Mouse (Mus musculus) CD4-positive, CD25-positive, alpha-beta regulatory T cell, adult 2 months (primary cell): ENCODE measurements around the gene Olfr1225.
"Not testable (repeated sequence)": the region's sequence is repeated elsewhere in the genome, so short reads cannot be mapped to it uniquely, and the experiment has no call there.

Source experiments
- DNase-seq: peaks from one replicate; pipeline ENCODE4 v3.0.0-alpha.2; 2012; ENCODE audit warnings: low read depth, low spot score

The Olfr1225 gene

DNA sequence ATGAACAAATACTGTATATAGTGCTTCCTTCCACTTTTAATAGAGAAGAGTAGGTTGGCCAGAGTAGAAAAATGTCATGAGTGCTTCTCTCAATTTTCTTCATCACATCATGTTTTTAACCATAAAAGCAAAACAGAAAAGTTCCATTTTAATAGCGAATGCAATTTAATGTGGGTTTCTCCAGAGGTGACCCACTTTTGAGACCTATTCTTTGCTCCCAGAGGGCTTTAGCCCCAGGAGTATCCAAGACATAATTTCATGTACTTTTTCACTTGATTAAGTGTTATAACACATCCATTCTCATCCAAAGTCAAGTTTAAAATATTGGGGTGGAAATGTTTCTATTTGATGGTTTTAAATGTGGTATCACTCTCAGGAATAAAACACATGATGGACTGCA is at the start of gene Olfr1225:
Olfr1225 (minus strand) TSS at position 101 of the 400 bp plus-strand sequence.
- DNase-seq, result no peak

DNA sequence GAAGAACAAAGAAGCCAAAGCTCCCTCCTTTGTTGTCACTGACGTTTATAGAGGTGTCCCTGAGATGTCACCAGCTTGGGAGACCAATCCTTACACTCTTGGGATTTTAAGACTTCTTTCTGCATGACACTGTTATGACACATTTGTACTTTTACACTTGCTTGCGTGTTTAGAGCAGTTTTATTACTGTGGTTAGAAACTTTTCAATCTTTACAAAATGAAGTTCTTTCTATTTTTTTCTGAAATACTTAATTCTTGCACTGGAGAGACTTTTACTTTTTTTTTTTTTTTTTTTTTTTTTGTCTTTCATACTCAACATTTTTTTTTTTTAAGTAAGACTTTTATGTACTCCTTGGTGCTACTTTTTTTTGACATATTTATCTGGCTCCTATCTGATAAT is 25.5 kb upstream of the Olfr1225 start, which contains the start of gene Olfr1226:
Olfr1226 (minus strand) TSS at position 101 of the 400 bp plus-strand sequence.
- no peak for DNase-seq

DNA sequence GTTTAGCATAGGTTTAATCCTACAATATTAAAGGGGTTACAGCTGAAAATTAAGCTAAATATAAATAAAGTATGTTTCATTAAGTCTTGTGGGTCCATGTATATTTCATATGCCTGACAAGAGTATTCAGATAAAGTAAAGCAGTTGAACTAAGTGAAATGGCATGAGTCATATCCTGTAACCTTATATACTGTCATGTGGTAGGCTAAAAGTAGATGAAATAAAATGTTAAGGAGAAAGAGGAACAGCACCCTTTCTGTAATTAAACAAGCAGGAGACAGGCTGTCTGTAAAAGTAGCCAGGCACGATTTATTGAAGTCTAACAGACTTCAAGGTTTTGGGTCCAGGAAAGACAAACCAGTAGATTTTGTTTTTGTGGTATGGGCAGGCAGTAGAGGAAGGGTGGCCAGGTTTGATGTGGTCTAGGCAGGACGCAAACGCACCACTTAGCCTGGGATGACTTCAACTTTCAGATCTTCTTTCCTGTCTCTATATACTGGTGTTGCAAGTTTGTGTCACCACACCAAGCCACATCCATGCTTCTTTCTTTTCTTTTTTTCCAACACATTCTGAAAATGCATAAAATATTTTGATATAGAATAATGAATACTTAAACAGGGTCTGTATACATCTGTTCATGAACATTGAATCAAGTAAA is 22.0 kb upstream of the Olfr1225 start:
- DNase-seq, result no peak

DNA sequence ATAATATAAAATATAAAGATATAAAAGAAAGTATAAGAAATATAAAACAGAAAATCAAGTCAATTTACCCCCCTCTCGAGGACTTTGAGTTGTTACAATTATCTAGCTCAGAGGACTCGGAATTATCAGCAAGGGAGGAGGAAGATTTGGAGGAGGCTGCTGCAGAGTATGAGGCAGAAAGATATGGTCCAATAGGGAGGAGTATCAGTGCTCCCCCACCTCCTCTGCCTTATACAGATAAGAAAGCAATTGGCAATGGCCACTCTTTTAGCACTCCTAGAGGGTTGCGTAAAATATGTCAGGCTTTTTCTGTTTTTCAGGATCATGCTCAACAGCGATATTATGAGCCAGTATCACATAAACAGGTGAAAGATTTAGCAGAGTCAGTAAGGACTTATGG is 9.8 kb downstream of the Olfr1225 start:
- not testable (repeated sequence) for DNase-seq

DNA sequence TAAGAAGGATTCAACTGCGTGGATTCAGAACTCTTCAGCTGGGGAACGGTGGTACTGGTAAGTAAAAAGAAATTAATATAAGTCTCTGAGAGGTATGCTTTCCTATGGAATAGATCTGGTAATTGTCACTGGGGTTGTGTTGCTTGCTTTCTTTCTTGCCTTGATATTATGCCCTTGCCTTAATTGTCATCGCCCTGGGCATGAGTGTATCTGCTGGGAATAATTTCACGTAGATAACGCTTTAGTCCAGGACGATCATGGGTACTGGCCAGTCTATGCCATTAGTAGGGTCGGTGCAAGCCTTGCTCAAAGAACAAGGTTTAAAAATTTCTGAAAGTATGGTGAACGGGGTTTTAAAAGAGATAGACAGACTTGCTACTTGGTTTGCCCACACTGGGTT is 10.5 kb downstream of the Olfr1225 start, which contains the start of gene Olfr1224-ps1:
Olfr1224-ps1 (minus strand) TSS at position 101 of the 400 bp plus-strand sequence.
- not testable (repeated sequence) for DNase-seq

DNA sequence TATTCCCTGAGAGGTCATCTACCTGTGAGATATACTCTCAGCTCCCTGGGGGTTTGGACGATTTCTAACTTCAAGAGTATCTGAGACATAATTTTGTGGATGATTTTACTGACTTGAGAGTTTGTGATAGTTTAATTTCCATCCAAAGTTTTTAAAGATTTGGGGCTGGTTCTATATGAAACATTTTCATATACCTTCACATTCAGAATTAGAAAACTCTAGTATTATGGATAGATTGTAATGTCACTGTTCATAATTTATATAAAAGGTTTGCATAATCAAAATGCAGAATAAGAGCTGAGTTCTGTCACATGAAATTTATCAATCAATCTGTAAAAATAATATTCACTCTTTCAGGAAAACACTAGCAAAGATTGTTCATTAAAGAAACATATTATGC is 23.0 kb downstream of the Olfr1225 start, which contains the start of gene Olfr1223:
Olfr1223 (minus strand) TSS at position 101 of the 400 bp plus-strand sequence.
- DNase-seq, result no peak

DNA sequence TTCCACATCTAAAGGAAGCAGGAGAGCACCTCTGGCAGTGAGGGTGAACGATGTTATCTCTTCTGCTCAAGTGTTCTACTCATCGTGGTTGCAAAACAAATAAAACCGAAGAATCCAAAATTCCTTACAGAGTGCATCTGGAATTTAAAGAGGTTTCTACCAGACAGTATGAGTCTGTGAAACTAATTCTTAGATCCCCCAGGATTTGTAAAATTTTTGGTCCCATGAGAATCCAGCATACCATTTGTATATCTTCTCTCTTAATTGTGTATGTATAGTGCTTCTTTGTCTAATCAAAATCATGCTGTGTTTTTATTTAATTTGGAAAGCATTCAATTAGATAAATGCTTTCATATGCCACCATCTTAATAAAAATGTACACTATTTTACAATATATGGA is 41.5 kb downstream of the Olfr1225 start, which contains the start of gene Olfr1222:
Olfr1222 (minus strand) TSS at position 101 of the 400 bp plus-strand sequence.
- DNase-seq, result no peak
